In genomic region chr10:95217956-95218682, GRCm38 (mm10) we compare ENCODE assay signal across 9 mouse cellular contexts.
DNase-seq lines count a peak whose midpoint lies in the region; ATAC-seq and TF ChIP-seq lines count a peak whose summit lies in the region.
"Had no signal": no experiment of that assay in that cellular context is flagged by ENCODE, and none has a peak within 500 bp of the region (broad histone marks: within the 10 kb centered on the region; RNA-seq: fewer than 3 reads in every experiment).

No protein-coding gene starts in this region.

- no peak overlapping the region for H3K9ac ChIP-seq in liver, embryonic 14.5 days (replicated peaks)
- no peak overlapping the region for H3K9ac ChIP-seq in liver, embryonic 12.5 days
- H3K9ac ChIP-seq: limb, embryonic 13.5 days had no signal

- no peak overlapping the region for H3K4me2 ChIP-seq in liver, embryonic 14.5 days (ENCODE audit: low read depth)
- H3K4me2 ChIP-seq in liver, embryonic 12.5 days = no peak overlapping the region
- H3K4me2 ChIP-seq: limb, embryonic 13.5 days had no signal

- peak; percentile 21; the same call in 1 of the 2 replicates for TF ChIP-seq CTCF in liver, embryonic 14.5 days (IDR thresholded peaks at IDR 0.05; ENCODE audit: low read depth)

- no peak for DNase-seq in liver, embryonic 14.5 days (ENCODE audit: low read depth in 3 of 3, low spot score in 3 of 3)
- peak; percentile 46 for DNase-seq in embryo, embryonic 10.5 days (ENCODE audit: low spot score)
- peak; percentile 54 for DNase-seq in lung, postnatal 25 days (ENCODE audit: low spot score)
- no peak for DNase-seq in spleen, postnatal 10 days (ENCODE audit: low spot score in 2 of 2)
- no peak for DNase-seq in cerebellum, adult 9-11 months
- no peak for DNase-seq in layer of hippocampus, adult 8-10 months (ENCODE audit: low spot score in 2 of 2)

- WGBS in liver, embryonic 14.5 days (ENCODE audit: insufficient replicate concordance) = 50% methylated on average over 18 of the region's 18 CpGs
- WGBS in liver, embryonic 12.5 days (ENCODE audit: insufficient replicate concordance) = 45% methylated on average over 18 of the region's 18 CpGs

- H3K9me3 ChIP-seq in liver, embryonic 14.5 days (ENCODE audit: control insufficient read depth, low read length) = no peaks in the 10 kb centered on the region
- no peaks in the 10 kb centered on the region for H3K9me3 ChIP-seq in liver, embryonic 12.5 days (replicated peaks)
- H3K9me3 ChIP-seq: limb, embryonic 13.5 days had no signal

- H3K4me1 ChIP-seq in liver, embryonic 14.5 days (replicated peaks; ENCODE audit: control insufficient read depth in 2 of 2, insufficient read depth in 2 of 2, low read length in 1 of 2) = 0 out of 4 replicates have a peak, but pooled peaks cover 0 to 1% of the 10 kb centered on the region in 2 experiments
- no peaks in the 10 kb centered on the region for H3K4me1 ChIP-seq in liver, embryonic 12.5 days

- H3K4me3 ChIP-seq in liver, embryonic 14.5 days (ENCODE audit: insufficient read depth in 1 of 2, low read depth in 2 of 2, low read length in 2 of 2) = no peak overlapping the region
- no peak overlapping the region for H3K4me3 ChIP-seq in liver, embryonic 12.5 days
- H3K4me3 ChIP-seq: limb, embryonic 13.5 days had no signal

- no peaks in the 10 kb centered on the region for H3K27me3 ChIP-seq in liver, embryonic 14.5 days (ENCODE audit: control insufficient read depth, insufficient read depth, low read length)
- H3K27me3 ChIP-seq in liver, embryonic 12.5 days (replicated peaks) = no peaks in the 10 kb centered on the region

- ATAC-seq in liver, embryonic 14.5 days (ENCODE audit: insufficient read depth) = no peak
- no peak for ATAC-seq in liver, embryonic 12.5 days
- 0 out of 4 replicates have a peak, but pooled peaks have one; percentile 17 to 39 for ATAC-seq in hematopoietic stem cell, adult 5-6 weeks (replicated peaks in 1 of 2; ENCODE audit: insufficient read depth in 1 of 2, low FRiP score in 2 of 2, low TSS enrichment in 1 of 2, low read depth in 1 of 2, poor library complexity in 2 of 2, severe bottlenecking in 2 of 2)

- TF ChIP-seq EP300 in liver, embryonic 14.5 days (IDR thresholded peaks at IDR 0.05; ENCODE audit: low read depth) = no peak

- H3K27ac ChIP-seq in liver, embryonic 14.5 days = no peak overlapping the region
- H3K27ac ChIP-seq in liver, embryonic 12.5 days = no peak overlapping the region
- H3K27ac ChIP-seq: limb, embryonic 13.5 days had no signal

- no peaks in the 10 kb centered on the region for H3K36me3 ChIP-seq in liver, embryonic 14.5 days (replicated peaks; ENCODE audit: control insufficient read depth, insufficient read depth, low read depth)
- H3K36me3 ChIP-seq in liver, embryonic 12.5 days = no peaks in the 10 kb centered on the region
- H3K36me3 ChIP-seq: limb, embryonic 13.5 days had no signal

Comparison
In these comparisons a context has a peak if more than half of its experiments do, and no peak if none do; other contexts are left out.
1. ATAC-seq: peak in hematopoietic stem cell, adult 5-6 weeks (2 of 2); none in liver, embryonic 14.5 days (single experiment) and liver, embryonic 12.5 days (single experiment).
2. DNase-seq: peak in embryo, embryonic 10.5 days (single experiment) and lung, postnatal 25 days (single experiment); none in liver, embryonic 14.5 days (0 of 3), spleen, postnatal 10 days (0 of 2), cerebellum, adult 9-11 months (single experiment) and layer of hippocampus, adult 8-10 months (0 of 2).